Mouse (Mus musculus) embryonic facial prominence, embryonic 11.5 days (tissue): ENCODE results near the gene Zfp566. TPM values are rescaled to one million over a fixed set of nuclear protein-coding genes. Genes with fewer than 3 reads are reported as not detected.
A peak's percentile ranks its signal among the peaks of the same experiment; 100 is the strongest.

Experiments used
- ATAC-seq: fragments of 200-750 bp; cut with Nextera tagmentation; replicated peaks from 2 replicates; pipeline ENCODE4 v1.8.0; 2017; ENCODE audit warnings: low read depth; ENCODE audit not compliant: insufficient number of reproducible peaks, low FRiP score, low TSS enrichment
- DNase-seq: peaks from one replicate; pipeline ENCODE4 v3.0.0-alpha.2; 2015; ENCODE audit warnings: low spot score
- H3K27ac ChIP-seq: fragments of 300-500 bp; sonication (generic); replicated peaks from 2 replicates; pipeline ENCODE4 v1.5.1; 2014; ENCODE audit warnings: mild to moderate bottlenecking, low read depth, low read length, control low read depth
- H3K27me3 ChIP-seq: fragments of 300-500 bp; sonication (generic); 2 replicates; pipeline ENCODE4 v1.6.1; 2014; ENCODE audit warnings: mild to moderate bottlenecking, low read length, moderate library complexity, mixed read lengths; ENCODE audit not compliant: control insufficient read depth, insufficient read depth
- H3K36me3 ChIP-seq: fragments of 300-500 bp; sonication (generic); replicated peaks from 2 replicates; pipeline ENCODE4 v1.6.1; 2014; ENCODE audit warnings: low read depth, mild to moderate bottlenecking, low read length, moderate library complexity, mixed read lengths; ENCODE audit not compliant: control insufficient read depth, insufficient read depth
- H3K4me1 ChIP-seq: fragments of 300-500 bp; sonication (generic); 2 replicates; pipeline ENCODE4 v1.6.1; 2014; ENCODE audit warnings: low read length, mixed read lengths; ENCODE audit not compliant: control insufficient read depth, insufficient read depth
- H3K4me2 ChIP-seq: fragments of 300-500 bp; sonication (generic); 2 replicates; pipeline ENCODE4 v1.6.1; 2014; ENCODE audit warnings: low read depth, mild to moderate bottlenecking, control low read depth, low read length, moderate library complexity
- H3K4me3 ChIP-seq: fragments of 300-500 bp; sonication (generic); 2 replicates; pipeline ENCODE4 v1.5.1; 2014; ENCODE audit warnings: low read depth, low read length, control low read depth
- H3K9ac ChIP-seq: fragments of 300-500 bp; sonication (generic); replicated peaks from 2 replicates; pipeline ENCODE4 v1.6.1; 2014; ENCODE audit warnings: mild to moderate bottlenecking, control low read depth, low read length
- H3K9me3 ChIP-seq: fragments of 300-500 bp; sonication (generic); replicated peaks from 2 replicates; pipeline ENCODE4 v1.6.1; 2016; ENCODE audit warnings: mild to moderate bottlenecking, low read length, inconsistent platforms, mixed read lengths; ENCODE audit not compliant: control insufficient read depth
- WGBS: fragments of 180-500 bp; shearing (Covaris S2); extraction: QIAGEN DNeasy Blood & Tissue Kit; methylation state at CpG from one replicate; pipeline ENCODE4 v1.1.7; 2014; 5-methylcytosine and 5-hydroxymethylcytosine counted together
- polyA plus RNA-seq: library from polyadenylated mRNA; unstranded; fragments of >200 nt; fragmentation: Nextera tagmentation; extraction: Ambion mirVana; gene quantifications from 2 replicates; pipeline ENCODE4 v1.2.1, GENCODE M21; 2014

Zfp566 gene
- polyA plus RNA-seq, 1 experiment from 2014 or later, result 17.5 TPM

DNA sequence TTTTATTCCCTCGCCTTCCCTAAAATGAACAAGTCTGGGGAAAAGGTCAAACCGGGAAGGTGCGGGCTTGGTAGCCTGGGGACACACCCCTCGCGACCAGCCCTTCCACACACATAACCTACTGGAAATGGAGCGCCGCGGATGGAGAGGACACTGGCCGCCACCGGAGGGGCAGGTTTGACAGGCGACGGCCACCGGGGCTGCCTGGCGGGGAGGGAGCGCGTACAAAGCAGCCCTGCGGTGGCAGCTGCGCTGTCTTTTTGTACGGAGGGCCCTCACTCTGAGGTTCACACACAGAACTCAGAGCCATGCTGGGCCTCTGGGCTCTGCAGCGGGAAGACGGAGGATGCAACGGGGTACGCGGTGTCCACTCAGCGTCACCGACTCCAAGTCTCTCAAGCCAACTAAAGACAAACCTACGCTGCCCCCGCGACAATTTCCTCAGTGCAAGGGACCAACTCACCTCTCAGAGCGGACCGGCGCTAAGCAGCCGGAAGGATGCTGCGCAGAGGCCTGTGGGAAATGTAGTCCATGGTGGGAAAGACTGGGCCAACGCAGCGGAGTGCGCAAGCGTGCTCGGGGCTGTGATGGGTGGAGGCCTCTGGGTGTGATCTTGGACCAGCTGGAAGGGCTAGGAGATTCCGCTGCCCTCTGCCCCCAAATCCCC lies 39.3 kb downstream of the Zfp566 start, which contains the start of gene Zfp14:
TSS of gene Zfp14 (minus strand) at position 499 of the 667 bp plus-strand sequence.
- H3K4me3 ChIP-seq, result peak within 1 kb of the TSS; percentile 83
- peak; percentile 96 for DNase-seq
- WGBS, result under 1% methylated on average over 40 of the region's 40 CpGs
- H3K9me3 ChIP-seq, result no peaks in the 10 kb centered on the region
- peak within 1 kb of the TSS; percentile 67 for H3K27ac ChIP-seq
- peak; percentile 98 for ATAC-seq
- peak within 1 kb of the TSS; percentile 79 for H3K9ac ChIP-seq
- H3K27me3 ChIP-seq, result no peaks in the 10 kb centered on the region
- H3K4me1 ChIP-seq, result no peaks in the 10 kb centered on the region
- no peaks in the 10 kb centered on the region for H3K36me3 ChIP-seq
- H3K4me2 ChIP-seq, result peak within 1 kb of the TSS; percentile 82

DNA sequence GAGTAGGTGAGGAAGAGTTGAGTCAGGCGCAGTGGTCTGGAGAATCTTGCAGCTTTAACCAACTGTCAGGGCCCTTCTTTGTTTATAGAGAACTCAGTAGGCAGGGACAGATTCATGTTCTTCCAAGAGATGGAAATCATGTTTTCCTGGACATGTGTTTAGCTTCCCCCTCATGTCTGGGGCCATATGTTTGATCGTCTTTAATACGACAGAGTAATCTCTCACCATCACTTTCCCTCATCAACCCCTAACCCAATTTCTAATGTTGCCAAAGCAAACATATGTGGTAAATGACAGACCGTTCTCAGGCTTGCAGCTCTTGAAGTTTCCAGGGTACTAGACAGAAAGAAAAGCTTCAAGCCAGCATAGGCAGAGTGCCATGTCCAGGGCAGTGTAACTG lies 42.2 kb downstream of the Zfp566 start:
- no peak overlapping the region for H3K4me3 ChIP-seq
- no peaks in the 10 kb centered on the region for H3K4me1 ChIP-seq
- H3K9ac ChIP-seq, result no peak overlapping the region
- H3K36me3 ChIP-seq, result no peaks in the 10 kb centered on the region
- no peak for DNase-seq
- 90% methylated on average over 4 of the region's 4 CpGs for WGBS
- no peak for ATAC-seq
- H3K9me3 ChIP-seq, result no peaks in the 10 kb centered on the region
- H3K27me3 ChIP-seq, result no peaks in the 10 kb centered on the region
- no peak overlapping the region for H3K4me2 ChIP-seq
- H3K27ac ChIP-seq, result no peak overlapping the region

DNA sequence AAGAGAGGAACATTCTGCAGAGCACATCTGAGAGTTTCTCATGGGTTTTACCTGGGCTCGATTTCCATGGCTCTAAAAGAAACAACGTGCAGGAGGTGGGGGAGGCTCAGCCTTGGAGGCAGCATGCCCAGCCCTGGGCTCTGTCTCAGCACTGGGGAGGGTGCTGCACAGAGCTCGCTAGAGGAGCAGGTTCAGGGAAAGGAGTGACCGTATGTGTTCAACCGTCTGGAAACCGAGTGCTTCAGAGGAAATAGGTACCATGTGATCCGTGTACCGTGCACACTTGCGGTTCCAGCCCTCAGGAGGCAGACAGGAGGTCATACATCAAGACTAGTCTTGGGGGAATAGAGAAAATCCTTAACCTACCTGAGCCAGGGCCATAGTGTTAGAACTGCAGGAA lies 46.0 kb downstream of the Zfp566 start:
- H3K4me2 ChIP-seq, result no peak overlapping the region
- H3K9me3 ChIP-seq, result no peaks in the 10 kb centered on the region
- no peak for DNase-seq
- 51% methylated on average over 9 of the region's 9 CpGs for WGBS
- H3K4me1 ChIP-seq, result no peaks in the 10 kb centered on the region
- 0 out of 2 replicates have a peak, but pooled peaks have one; percentile 56 for ATAC-seq
- H3K36me3 ChIP-seq, result no peaks in the 10 kb centered on the region
- H3K4me3 ChIP-seq, result no peak overlapping the region
- H3K27ac ChIP-seq, result no peak overlapping the region
- H3K27me3 ChIP-seq, result no peaks in the 10 kb centered on the region
- H3K9ac ChIP-seq, result no peak overlapping the region

DNA sequence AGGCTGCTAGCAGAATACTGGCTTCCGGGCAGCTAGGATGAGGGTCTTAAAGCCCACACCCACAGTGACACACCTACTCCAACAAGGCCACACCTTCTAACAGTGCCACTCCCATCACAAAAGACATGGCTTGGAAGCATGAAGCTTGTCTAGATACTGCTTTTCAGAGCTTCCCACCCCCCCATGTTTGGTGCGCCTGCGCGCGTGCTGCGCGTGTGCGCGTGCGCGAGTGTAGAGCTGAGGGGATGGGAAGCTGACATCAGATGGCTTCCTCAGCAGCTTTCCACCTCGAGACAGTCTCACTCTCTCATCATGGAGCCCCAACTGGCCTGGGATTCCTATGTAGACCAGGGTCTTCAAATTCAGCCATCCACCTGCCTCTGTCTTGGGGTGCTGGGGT lies 56.0 kb downstream of the Zfp566 start:
- Histone ChIP-seq H3K4me2 (no peak overlapping the region), H3K27ac (no peak overlapping the region), H3K9ac (no peak overlapping the region), H3K9me3 (no peaks in the 10 kb centered on the region), H3K4me1 (no peaks in the 10 kb centered on the region), H3K36me3 (peaks cover 7% of the 10 kb centered on the region), H3K27me3 (no peaks in the 10 kb centered on the region), H3K4me3 (no peak overlapping the region)
- WGBS, result 95% methylated on average over 12 of the region's 12 CpGs
- DNase-seq, result no peak
- ATAC-seq, result no peak

DNA sequence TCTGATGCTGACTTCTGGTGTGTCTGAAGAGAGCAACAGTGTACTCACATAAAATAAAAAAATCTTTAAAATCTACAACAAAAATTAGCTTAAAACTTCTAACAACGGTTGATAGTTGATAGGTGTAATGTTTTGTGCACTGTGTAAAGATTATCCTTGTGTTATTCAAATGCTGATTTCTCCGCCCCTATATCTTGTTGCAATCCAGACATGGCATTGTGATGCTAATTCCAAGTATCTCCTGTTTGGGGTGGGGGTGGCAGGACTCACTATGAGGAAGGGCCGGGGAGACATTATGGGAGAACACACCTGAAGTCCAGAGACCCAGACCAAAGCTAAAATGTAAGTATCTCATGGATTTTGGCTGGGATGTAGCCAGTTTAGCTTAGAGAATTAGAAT lies 58.9 kb downstream of the Zfp566 start:
- H3K4me3 ChIP-seq, result no peak overlapping the region
- H3K27me3 ChIP-seq, result no peaks in the 10 kb centered on the region
- no peak overlapping the region for H3K9ac ChIP-seq
- DNase-seq (no peak), ATAC-seq (no peak)
- 89% methylated on average over 3 of the region's 3 CpGs for WGBS
- peaks cover 1% of the 10 kb centered on the region; the same call in 1 of the 2 replicates for H3K36me3 ChIP-seq
- no peak overlapping the region for H3K4me2 ChIP-seq
- no peaks in the 10 kb centered on the region for H3K9me3 ChIP-seq
- no peak overlapping the region for H3K27ac ChIP-seq
- no peaks in the 10 kb centered on the region for H3K4me1 ChIP-seq

DNA sequence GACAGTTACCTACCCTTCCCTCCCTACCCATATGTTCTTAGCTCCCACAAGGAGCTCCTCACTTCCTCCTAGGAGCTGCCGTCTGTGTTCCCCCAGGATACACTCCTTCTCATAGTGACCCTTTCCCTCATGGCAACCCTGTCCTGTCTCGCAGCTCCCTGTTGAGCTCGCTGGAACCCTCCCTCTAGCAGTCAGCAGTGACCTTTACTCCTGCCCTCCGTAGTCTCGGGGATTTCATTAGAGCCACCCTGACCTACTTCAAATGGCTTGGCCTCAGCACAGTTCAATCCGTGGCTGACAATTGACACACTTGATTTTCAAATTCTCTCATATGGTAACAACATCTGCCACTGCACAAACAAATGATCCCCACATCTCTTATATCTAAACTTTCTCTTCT lies 59.6 kb downstream of the Zfp566 start:
- WGBS, result 25% methylated on average over 6 of the region's 6 CpGs
- H3K27me3 ChIP-seq, result no peaks in the 10 kb centered on the region

DNA sequence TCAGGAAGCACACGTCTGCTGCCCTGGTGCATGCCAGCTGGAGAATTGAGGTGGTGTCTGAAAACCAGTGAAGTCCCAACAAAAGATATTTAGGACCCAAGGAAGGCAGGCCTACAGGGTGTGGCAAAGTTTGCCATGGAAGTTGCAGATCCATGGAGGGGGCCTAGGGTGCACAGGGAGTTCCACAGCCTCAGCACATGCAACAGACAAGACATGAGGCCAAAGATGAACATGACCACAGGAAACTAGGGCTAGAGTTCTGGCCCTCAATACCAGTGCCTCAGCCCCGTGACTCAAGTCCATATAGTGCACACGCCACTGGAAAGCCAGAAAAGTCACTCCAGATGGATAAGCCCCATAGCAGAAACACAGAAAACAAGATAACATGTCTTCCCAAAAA lies 61.8 kb downstream of the Zfp566 start:
- Histone ChIP-seq H3K4me1 (no peaks in the 10 kb centered on the region), H3K9me3 (no peaks in the 10 kb centered on the region), H3K27ac (no peak overlapping the region), H3K9ac (no peak overlapping the region), H3K27me3 (no peaks in the 10 kb centered on the region), H3K4me3 (no peak overlapping the region), H3K36me3 (peaks cover 8% of the 10 kb centered on the region; the same call in 1 of the 2 replicates), H3K4me2 (no peak overlapping the region)
- DNase-seq (no peak), ATAC-seq (no peak)
- 87% methylated on average over 3 of the region's 3 CpGs for WGBS

More for the DNA sequence above, 59.6 kb downstream of the Zfp566 start:
- H3K9me3 ChIP-seq, result no peaks in the 10 kb centered on the region
- peaks cover 6% of the 10 kb centered on the region; the same call in 1 of the 2 replicates for H3K36me3 ChIP-seq
- ATAC-seq (no peak), DNase-seq (no peak)
- no peak overlapping the region for H3K9ac ChIP-seq
- H3K27ac ChIP-seq, result no peak overlapping the region
- no peak overlapping the region for H3K4me3 ChIP-seq
- H3K4me1 ChIP-seq, result no peaks in the 10 kb centered on the region
- H3K4me2 ChIP-seq, result no peak overlapping the region
